Mouse (Mus musculus) adrenal gland, postnatal 25 days (tissue): ENCODE measurements around the gene Emc10. TPM values are rescaled to one million over a fixed set of nuclear protein-coding genes. Genes with fewer than 3 reads are reported as not detected.

ENCODE experiments used
- DNase-seq: peaks from one replicate; pipeline ENCODE4 v3.0.0; 2021; ENCODE audit warnings: mixed read lengths
- total RNA-seq: library from RNA; stranded (reverse); gene quantifications from 2 replicates; pipeline ENCODE4 v1.2.3, GENCODE M21; 2021

Gene Emc10
- total RNA-seq, 1 experiment from 2014 or later: 97.6 TPM

DNA sequence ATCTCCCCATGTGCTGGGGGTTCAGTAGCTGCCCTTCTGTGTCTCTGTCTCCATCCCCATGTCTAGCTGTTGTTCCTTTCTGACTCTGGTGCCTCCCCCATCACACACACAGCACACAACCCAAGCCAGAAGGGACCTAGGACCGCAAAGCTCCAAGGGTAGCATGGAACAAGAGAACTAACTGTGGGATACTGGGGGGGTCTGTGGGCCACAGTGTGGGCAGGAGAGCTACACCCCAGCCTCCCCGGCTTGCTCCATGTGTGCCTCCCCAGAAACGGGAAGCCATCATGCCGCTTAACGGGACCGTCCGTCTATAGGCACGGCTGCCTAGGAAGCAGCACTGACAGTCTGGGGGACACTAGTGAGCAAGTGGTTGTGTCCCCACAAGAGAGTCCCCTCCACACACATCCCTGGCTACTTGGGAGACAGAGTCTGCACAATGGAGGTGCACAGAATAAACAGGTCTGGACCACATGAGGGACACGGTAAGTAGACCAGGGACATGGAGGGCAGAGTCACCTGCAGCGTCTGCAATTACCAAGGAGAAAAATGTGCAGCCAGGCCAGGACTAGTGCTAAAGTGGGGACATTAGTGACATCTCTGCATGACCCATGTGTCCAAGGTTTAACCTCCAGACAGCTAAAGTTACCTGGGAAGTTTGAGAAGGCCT is 32.6 kb downstream of the Emc10 start:
- no peak for DNase-seq

DNA sequence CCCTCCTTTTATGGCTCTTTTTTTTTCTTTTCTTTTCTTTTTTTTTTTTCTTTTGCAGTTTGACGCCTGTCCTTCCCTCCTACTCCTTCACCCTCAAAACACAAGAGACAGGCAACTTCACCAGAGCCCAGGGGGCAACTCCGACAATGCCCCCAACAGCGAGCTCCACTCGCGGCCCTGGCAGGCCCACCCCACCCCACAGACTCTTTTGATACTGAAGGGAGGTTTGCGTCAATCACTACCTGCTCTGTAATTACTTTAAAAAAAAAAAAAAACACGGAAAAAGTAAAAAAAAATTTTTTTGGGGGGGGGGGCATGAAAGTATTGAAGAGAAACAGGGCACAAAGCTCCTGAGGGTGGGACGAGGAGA is 33.3 kb downstream of the Emc10 start:
- DNase-seq: no peak

DNA sequence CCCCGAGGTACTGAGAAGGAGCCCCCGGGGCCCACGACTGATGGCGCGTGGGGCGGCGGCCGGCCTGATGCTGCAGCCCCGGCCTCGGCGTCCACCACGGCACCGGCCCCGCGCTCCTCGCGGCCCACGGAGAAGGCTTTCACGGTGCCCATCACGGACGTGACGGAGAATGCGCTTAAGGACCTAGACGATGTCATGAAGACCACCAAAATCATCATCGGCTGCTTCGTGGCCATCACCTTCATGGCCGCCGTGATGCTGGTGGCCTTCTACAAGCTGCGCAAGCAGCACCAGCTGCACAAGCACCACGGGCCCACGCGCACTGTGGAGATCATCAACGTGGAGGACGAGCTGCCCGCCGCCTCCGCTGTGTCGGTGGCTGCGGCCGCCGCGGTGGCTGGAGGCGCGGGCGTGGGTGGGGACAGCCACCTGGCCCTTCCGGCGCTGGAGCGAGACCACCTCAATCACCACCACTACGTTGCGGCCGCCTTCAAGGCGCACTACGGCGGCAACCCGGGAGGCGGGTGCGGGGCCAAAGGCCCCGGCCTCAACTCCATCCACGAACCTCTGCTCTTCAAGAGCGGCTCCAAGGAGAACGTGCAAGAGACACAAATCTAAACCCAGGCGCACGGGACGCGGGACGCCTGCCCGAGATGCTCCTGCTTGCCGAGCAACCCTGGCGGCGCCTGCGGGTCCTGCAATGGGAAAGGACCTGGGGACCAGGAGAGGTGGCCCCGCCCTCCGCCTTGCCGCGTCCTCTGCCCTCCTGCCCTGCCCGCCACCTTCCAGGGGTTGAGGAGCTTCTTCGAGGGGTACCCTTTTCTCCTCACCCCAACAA is 33.9 kb downstream of the Emc10 start:
- DNase-seq: no peak

DNA sequence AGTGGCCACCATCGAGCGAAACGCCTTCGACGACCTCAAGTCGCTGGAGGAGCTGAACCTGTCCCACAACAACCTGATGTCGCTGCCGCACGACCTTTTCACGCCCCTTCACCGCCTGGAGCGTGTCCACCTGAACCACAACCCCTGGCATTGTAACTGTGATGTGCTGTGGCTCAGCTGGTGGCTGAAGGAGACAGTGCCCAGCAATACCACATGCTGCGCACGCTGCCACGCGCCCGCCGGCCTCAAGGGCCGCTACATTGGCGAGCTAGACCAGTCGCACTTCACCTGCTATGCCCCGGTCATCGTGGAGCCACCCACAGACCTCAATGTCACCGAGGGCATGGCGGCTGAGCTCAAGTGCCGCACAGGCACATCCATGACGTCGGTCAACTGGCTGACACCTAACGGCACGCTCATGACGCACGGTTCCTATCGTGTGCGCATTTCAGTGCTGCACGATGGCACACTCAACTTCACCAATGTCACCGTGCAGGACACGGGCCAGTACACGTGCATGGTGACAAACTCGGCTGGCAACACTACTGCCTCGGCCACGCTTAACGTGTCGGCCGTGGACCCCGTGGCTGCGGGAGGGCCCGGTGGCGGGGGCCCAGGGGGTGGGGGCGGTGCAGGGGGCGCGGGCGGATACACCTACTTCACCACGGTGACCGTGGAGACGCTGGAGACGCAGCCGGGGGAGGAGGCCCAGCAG is 34.7 kb downstream of the Emc10 start:
- DNase-seq: no peak

DNA sequence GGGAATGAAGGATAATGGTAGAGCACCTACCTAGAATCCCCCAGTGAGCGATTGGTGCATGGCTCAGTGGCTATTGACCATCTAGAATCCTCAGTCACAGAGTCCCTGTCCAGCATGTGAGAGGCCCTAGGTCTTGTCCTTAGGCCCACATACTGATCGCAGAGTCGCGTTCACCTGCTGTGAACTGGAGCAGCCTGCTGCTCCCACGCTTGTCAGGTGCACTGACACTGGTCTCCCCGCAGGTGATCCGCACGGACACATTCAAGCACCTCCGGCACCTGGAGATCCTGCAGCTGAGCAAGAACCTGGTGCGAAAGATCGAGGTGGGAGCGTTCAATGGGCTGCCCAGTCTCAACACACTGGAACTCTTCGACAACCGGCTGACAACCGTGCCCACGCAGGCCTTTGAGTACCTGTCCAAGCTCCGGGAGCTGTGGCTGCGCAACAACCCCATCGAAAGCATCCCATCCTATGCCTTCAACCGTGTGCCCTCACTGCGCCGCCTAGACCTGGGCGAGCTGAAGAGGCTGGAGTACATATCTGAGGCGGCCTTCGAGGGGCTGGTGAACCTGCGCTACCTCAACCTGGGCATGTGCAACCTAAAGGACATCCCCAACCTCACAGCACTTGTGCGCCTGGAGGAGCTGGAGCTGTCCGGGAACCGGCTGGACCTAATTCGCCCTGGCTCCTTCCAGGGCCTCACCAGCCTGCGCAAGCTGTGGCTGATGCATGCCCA is 35.4 kb downstream of the Emc10 start:
- DNase-seq: no peak

DNA sequence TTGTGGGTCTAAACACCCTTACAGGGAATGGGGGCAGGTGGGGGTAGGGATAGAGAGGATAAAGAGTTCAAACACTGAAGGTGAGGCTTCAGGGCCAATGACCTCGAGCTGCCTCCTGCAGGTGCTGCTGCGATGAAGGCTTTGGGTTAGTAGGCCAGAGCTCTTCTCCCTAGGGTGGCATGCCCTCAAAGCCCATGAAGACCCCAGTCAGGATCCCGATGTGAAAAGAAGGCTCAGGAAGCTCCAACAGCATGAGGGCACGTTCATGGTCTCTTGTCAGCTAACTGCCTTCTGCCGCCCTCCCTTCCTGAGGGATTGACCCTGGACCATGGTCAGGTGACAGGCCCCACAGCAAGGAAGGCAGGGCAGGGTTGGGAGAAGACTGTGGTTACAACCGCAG is 36.3 kb downstream of the Emc10 start:
- no peak for DNase-seq

DNA sequence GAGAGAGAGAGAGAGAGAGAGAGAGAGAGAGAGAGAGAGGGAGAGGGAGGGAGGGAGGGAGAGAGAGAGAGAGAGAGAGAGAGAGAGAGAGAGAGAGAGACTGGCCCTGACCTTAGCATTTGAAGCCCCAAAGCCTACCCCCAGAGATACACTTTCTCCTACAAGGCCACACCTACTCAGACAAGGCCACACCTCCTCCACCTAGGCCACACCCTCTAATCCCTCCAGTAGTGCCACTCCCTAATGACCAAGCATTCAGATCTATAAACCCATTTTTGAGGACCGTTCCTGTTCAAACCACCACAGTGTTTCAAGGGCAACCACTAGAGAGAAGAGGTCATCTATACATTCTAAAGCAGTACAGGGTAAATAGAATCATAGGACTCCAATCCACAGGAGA is 40.0 kb downstream of the Emc10 start:
- DNase-seq: no peak

DNA sequence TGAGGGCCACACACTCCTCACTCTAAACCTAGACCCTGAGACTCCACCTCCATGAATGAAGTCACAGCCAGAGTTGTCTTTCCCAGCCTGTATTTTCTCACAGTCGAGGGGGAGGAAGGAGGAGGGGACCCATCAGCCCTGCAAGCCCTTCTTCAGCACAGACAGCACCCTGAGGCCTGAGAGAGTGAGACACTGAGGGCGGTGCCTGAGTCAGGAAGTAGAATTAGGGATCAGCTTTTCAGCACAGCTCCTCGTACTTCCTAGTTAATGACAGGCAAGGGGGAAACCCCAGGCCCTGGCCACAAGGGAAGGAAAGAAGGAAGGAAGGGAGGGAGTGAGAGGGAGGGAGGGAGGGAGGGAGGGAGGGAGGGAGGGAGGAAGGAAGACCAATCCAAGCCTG is 43.1 kb downstream of the Emc10 start:
- no peak for DNase-seq

DNA sequence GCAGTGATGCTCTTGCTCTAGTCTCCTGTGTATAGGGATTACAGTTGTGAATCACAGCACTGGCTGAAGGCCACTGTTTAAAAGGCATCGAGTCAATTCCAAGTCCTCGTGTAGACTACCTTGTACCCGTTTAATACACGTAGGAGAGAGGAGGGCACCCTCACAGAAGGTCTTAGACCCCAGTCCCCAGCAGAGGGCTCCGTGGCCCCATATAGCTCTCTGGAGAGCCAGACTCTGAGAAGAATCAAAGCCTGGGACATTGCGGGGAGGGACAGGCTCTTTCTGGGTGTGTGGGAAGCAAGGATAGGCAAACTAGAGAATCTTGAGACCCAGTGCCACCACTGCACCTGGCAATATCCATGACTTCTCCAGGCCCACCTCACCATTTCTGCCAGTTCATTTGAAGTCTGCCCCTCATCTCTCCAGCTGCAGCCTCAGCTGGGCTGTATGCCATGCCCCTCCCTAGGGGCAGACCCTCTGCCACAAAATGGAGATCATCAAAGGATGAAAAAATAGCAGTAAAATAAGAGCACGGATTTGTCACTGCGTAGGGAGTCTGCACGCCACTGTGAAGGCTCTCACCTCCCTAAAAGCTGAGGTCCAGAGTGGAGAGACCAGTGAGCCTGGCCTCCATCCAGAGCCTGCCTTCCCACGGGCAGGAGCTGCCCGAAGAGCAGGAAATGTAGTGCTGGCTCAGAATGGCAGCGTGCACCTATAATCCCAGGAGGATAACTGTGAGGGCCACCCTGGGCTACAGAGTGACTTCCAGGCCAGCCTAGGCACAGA is 50.1 kb downstream of the Emc10 start:
- no peak for DNase-seq

DNA sequence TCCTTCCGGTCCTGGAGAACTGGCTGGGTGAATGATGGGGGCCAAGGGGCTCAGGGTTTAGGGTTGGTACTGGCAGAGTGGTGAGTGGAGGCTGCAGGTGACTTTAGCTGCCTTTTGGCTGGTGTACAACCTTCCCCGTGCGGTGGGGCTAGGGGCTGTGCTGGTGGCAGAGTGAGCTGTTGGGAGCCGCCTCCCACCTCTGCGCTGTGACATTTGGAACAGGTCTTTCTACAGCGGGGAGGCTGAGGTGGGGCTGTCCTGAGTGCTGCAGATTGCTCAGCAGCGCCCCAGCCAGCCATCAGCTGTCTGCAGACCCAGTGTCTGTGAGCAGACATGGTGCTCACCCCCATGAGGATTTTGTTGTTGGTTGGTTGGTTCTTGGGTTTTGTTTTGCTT is 50.8 kb downstream of the Emc10 start:
- no peak for DNase-seq

DNA sequence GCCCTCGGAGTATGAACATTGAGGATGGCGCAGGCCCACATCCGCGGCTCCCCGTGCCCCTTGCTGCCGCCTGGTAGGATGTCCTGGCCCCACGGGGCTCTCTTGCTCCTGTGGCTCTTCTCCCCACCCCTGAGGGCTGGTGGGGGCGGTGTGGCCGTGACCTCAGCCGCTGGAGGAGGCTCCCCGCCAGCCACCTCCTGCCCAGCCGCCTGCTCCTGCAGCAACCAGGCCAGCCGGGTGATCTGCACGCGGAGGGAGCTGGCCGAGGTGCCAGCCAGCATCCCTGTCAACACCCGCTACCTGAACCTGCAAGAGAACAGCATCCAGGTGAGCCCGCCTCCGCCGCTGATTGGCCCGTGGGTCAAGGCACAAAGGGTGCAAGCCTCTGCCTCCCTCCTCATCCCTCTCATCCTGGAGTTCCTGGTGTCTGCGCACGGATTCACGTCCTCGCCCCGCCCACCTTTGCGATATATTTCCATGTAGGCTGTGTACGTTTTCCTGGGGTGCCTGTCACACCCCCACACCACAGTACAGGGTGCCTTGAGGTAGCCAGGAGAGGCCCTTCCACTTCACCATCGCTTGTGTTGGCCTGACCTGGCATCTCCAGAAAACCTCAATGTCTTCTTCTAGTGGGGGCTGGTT is 51.3 kb downstream of the Emc10 start:
- no peak for DNase-seq

DNA sequence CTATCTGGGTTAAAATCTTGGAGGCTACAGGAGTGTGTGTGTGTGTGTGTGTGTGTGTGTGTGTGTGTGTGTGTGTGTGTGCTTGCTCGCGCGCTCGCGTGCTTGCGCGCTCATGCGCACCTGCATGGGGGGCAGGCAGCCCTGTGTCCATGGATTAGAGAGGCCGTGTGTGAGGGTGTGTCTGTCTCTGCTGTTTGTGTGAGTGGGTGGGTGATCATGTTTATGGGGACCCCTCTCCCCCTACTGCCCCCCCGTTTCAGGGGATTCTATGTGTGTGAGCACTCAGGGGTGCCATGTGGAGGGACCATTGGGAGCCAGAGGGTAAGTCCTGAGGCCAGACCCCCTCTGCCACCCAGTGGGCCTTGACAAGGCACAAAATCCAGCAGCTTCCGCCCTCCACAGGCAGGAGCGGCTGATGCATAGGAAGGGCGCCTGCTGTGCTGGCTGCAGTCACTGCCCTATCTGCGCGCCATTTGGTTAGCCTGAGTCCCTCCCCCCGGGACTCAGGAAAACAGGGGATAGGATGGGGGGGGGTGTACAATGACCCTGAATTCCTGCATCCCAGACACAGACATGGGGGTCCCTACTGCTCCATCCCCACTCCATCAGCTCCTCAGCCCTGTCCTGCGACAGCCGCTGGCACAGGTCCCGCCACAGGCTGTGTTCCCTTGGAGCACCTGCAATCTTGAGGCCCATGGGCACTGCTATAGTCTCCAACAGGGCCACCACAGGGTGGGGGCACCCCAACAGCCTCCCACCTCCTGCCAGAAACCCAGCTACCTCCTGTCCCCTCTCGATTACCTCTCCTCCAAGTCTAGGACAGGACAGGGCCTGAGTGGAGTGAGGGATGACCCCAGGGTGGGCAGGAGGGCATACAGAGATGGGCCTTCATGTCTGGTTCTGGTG is 52.8 kb downstream of the Emc10 start:
- no peak for DNase-seq

DNA sequence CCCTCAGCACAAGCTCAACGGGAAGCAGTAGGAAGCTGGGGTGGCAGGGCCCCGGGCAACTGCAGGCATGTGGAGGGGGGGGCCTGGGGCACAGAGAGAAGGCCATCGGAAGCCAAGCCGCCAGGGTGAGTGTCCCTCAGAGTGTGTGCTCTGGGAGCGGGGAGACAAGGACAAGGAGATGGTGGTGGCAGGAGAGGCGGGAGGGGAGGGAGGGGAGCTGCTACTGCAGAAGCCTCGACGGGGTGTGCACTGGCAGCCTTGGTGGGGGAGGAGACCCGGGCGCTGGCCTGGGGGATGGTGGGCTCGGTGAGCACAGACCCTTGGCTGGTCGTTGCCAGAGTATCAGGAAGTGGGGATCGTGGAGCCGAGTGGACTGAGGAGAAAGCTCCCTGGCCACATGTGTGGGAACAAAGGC is 53.9 kb downstream of the Emc10 start:
- no peak for DNase-seq

DNA sequence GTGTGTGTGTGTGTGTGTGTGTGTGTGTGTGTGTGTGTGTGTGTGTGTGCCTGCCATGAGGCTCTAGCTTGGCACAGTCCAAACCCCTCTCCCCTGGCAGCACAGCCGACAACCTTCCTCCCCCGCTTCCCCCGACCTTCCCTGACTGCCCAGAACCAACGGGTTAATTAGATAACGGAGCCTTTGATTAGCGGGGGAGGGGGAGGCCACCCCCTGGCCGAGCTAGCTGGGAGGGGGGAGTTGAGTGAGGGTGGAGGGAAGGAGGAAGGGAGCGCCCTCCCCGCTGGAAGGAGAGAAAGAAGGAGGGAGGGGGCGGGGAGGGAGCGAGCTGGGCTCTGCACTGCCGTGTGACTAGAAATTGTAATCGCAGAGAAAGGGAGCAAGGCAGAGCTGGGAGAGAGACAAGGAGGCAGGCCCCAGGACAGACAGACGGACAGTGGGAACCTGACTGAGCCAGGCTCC is 54.6 kb downstream of the Emc10 start:
- no peak for DNase-seq

DNA sequence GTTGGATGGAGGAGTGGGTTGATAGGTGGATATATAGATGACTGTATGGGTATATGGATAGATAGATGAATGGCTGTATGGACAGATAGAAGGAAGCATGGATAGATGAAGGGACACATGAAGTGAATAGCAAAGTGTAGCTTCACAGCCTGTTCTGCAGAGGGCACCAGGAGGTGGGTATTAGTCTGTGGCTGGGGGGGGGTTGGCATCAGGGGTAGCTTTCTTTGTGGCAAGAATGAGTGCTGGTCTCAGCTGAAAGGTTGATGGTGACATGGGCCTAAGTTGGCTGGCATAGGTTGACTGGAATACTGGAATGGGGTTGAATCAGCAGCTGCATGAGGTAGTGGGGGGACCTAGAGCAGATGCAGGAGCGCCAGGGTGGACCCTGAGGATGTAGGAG is 55.1 kb downstream of the Emc10 start:
- DNase-seq: no peak

DNA sequence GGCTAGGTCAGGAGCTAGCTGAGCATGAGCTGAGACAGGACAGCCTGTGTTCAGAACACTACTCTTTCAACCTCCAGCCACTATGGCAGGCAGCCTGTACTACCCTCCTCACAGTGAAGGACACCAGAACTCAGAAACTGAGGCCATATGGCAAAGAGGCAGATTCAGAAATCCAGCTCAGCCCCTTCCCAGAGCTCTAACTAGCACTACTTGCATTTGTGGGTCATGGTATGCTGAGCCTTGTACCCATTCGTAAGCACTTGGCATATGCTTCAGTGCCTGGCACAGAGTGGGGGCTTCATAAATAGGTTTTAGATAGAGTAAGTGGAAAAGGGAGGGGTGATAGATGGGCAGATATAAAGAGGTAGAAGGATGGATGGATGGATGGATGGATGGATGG is 55.9 kb downstream of the Emc10 start:
- no peak for DNase-seq
